Mouse (Mus musculus): ENCODE results near the gene Thyn1.

The Thyn1 gene

DNA sequence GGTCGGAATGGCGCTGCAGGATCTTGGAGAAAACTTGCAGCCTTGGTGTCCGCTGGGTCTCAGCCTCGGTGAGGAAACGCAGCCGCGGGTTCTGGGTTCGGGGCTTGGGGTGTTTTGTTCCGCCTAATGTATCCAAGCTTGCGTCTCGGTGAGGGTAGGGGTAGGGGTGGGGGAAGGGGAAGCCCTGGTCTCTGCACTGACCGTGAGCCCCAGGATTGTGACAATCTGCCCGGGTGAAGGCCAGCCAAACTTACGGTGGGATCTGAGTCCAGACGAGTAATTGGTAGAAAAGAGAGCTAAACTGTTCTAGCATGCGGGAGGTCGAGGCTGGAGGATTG lies 31.2 kb downstream of the Thyn1 start:
- no peak for DNase-seq

DNA sequence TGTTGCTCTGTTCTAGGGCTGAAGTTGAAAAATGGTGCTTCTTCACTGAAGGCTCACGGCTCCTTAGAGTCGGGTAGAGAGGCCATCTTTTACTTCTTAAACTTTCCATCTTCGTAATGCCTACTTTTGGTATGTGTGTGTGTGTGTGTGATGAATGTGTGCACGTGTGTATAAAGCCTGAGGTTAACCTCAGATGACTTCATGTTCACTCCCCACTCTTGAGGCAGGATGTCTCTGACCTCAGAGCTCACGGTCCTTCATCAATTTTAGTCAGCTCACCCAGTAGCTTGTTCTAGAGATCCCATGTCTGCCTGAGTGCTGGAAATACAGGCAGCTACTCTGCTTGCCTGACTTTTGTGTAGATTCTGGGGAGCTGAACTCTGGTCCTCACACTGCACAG lies 44.4 kb downstream of the Thyn1 start:
- DNase-seq, result no peak

DNA sequence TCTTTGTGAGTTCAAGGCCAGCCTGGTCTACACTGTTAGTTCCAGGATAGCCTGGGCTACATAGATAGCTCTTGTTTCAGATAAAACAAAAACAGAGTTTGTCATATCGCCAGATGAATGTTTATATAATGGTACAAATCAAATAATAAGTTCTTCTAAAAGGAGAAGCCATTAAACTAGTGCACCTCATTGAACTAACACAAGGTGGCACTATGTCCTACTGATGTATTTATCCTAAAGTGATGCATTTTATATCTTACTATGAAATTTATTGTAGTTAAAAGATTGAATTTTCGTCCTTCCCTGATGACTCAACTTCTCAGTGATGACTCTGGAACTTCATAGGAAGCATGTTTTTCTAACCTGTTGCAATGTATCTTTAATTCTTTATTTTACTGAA lies 50.0 kb downstream of the Thyn1 start:
- DNase-seq, result no peak
